Mouse (Mus musculus): Measurements from ENCODE around the gene Cd7. TPM values are rescaled to one million over a fixed set of nuclear protein-coding genes. Genes with fewer than 3 reads are reported as not detected.
"Not testable (repeated sequence)": the region's sequence is repeated elsewhere in the genome, so short reads cannot be mapped to it uniquely, and the experiment has no call there.

Cd7 gene
- total RNA-seq, 2 experiments from 2014 or later = 0.35 to 1.1 TPM

GRCm38 (mm10) chr11:121047826-121048399, 8.7 kb upstream of the Cd7 start:
- no peak for DNase-seq

GRCm38 (mm10) chr11:121045286-121045685, 6.1 kb upstream of the Cd7 start:
- no peak for DNase-seq

- not testable (repeated sequence) for DNase-seq
Observed at GRCm38 (mm10) chr11:121043025-121043424, 3.8 kb upstream of the Cd7 start.

GRCm38 (mm10) chr11:121042480-121042879, 3.3 kb upstream of the Cd7 start:
- DNase-seq = no peak

- DNase-seq = no peak
Observed at GRCm38 (mm10) chr11:121041636-121042035, 2.4 kb upstream of the Cd7 start.

GRCm38 (mm10) chr11:121041212-121041611, 2.0 kb upstream of the Cd7 start:
- peak; percentile 76 to 88 for DNase-seq

GRCm38 (mm10) chr11:121038366-121039240, 615 bp downstream of the Cd7 start:
- DNase-seq = no peak

- DNase-seq = no peak
Observed at GRCm38 (mm10) chr11:121033118-121033517, 6.1 kb downstream of the Cd7 start.

- DNase-seq = no peak
Observed at GRCm38 (mm10) chr11:121027259-121027658, 12.0 kb downstream of the Cd7 start.

GRCm38 (mm10) chr11:121024163-121024562, 15.1 kb downstream of the Cd7 start:
- DNase-seq = no peak

GRCm38 (mm10) chr11:121019501-121019900, 19.7 kb downstream of the Cd7 start:
- no peak for DNase-seq

- DNase-seq = peak; percentile 60 to 72
Observed at GRCm38 (mm10) chr11:121017703-121018102, 21.5 kb downstream of the Cd7 start.

- no peak for DNase-seq
Observed at GRCm38 (mm10) chr11:121015472-121015871, 23.7 kb downstream of the Cd7 start.

- DNase-seq = peak; percentile 74 to 78
Observed at GRCm38 (mm10) chr11:121014896-121015300, 24.3 kb downstream of the Cd7 start.

- DNase-seq = no peak
Observed at GRCm38 (mm10) chr11:121013656-121014055, 25.6 kb downstream of the Cd7 start.

- no peak for DNase-seq
Observed at GRCm38 (mm10) chr11:121010044-121010755, 29.0 kb downstream of the Cd7 start.

- DNase-seq = no peak
Observed at GRCm38 (mm10) chr11:121006184-121006583, 33.0 kb downstream of the Cd7 start.

GRCm38 (mm10) chr11:121004281-121004680, 34.9 kb downstream of the Cd7 start:
- DNase-seq = no peak

GRCm38 (mm10) chr11:121001966-121002365, 37.3 kb downstream of the Cd7 start:
- DNase-seq = peak; percentile 56 to 61

- DNase-seq = no peak
Observed at GRCm38 (mm10) chr11:120994741-120995140, 44.5 kb downstream of the Cd7 start.

- DNase-seq = no peak
Observed at GRCm38 (mm10) chr11:120993586-120993985, 45.6 kb downstream of the Cd7 start.

- no peak for DNase-seq
Observed at GRCm38 (mm10) chr11:120993080-120993479, 46.1 kb downstream of the Cd7 start.

GRCm38 (mm10) chr11:120991791-120992190, 47.4 kb downstream of the Cd7 start:
- peak; percentile 79 to 83 for DNase-seq

All from heart, adult 18-20 months (tissue).